Mouse (Mus musculus): ENCODE measurements around the gene Trappc4.

- TF ChIP-seq TAL1 (IDR thresholded peaks at IDR 0.05; ENCODE audit: low read length) (no peak), GATA1 (IDR thresholded peaks at IDR 0.05; ENCODE audit: low read length) (no peak)
Observed at GRCm38 (mm10) chr9:44410647-44411336, 3.4 kb upstream of the Trappc4 start.

Measured in erythroblast, embryonic 14.5 days (primary cell).